Mouse (Mus musculus) MEL (cell line): ENCODE measurements at regions not wholly inside any gene's neighbourhood (a gene's known extent, or its start where the extent isn't known, plus 50 kb on each side); places are given as distances from the start of the nearest gene placed in this dataset.

Experiments used
- DNase-seq: peaks from one replicate; pipeline ENCODE4 v3.0.0; 2011; ENCODE audit warnings: low read depth, low spot score
- H3K27ac ChIP-seq: 2 replicates; pipeline ENCODE4 v1.5.1; 2012; ENCODE audit warnings: low read depth, mild to moderate bottlenecking, control low read depth, low read length, moderate library complexity; ENCODE audit not compliant: control insufficient read depth
- H3K27me3 ChIP-seq, 2 experiments: fragments of 150-350 bp in 1 of 2; sonication (generic) in 1 of 2; 2 replicates each; pipeline ENCODE4 v1.6.1; 2012; ENCODE audit warnings: low read length in 2 of 2, mild to moderate bottlenecking in 2 of 2, improper control_type of control experiment in 1 of 2, moderate library complexity in 1 of 2; ENCODE audit not compliant: insufficient read depth in 2 of 2, control insufficient read depth in 1 of 2
- H3K36me3 ChIP-seq, 2 experiments: 2 replicates each; pipeline ENCODE4 v1.6.1; 2012 to 2014; ENCODE audit warnings: low read length in 2 of 2, improper control_type of control experiment in 1 of 2, inconsistent platforms in 1 of 2, mild to moderate bottlenecking in 1 of 2; ENCODE audit not compliant: insufficient read depth in 2 of 2, control insufficient read depth in 1 of 2
- H3K4me1 ChIP-seq, 2 experiments: fragments of 150-350 bp in 1 of 2; sonication (generic) in 1 of 2; 2 replicates each; pipeline ENCODE4 v1.6.1; 2012; ENCODE audit warnings: low read length in 2 of 2, improper control_type of control experiment in 1 of 2, mild to moderate bottlenecking in 1 of 2; ENCODE audit not compliant: insufficient read depth in 2 of 2, control insufficient read depth in 1 of 2
- H3K4me3 ChIP-seq, 2 experiments: fragments of 150-350 bp in 1 of 2; sonication (generic) in 1 of 2; 2 replicates each; pipeline ENCODE4 v1.5.1; 2012; ENCODE audit warnings: low read depth in 2 of 2, low read length in 2 of 2, mild to moderate bottlenecking in 2 of 2, moderate library complexity in 2 of 2, control low read depth in 1 of 2, improper control_type of control experiment in 1 of 2; ENCODE audit not compliant: control insufficient read depth in 1 of 2, insufficient read depth in 1 of 2
- H3K79me2 ChIP-seq: 2 replicates; pipeline ENCODE4 v1.6.1; 2012; ENCODE audit warnings: mild to moderate bottlenecking, low read length, moderate library complexity; ENCODE audit not compliant: control insufficient read depth, poor library complexity, insufficient read depth
- H3K9ac ChIP-seq: 2 replicates; pipeline ENCODE4 v1.6.1; 2012; ENCODE audit warnings: low read depth, mild to moderate bottlenecking, control low read depth, low read length, moderate library complexity; ENCODE audit not compliant: control insufficient read depth, poor library complexity, severe bottlenecking
- H3K9me3 ChIP-seq: fragments of 150-350 bp; sonication (generic); replicated peaks from 2 replicates; pipeline ENCODE4 v1.6.1; 2012; ENCODE audit warnings: mild to moderate bottlenecking, low read length, improper control_type of control experiment, moderate library complexity; ENCODE audit not compliant: insufficient read depth
- CTCF ChIP-seq, 3 experiments: IDR thresholded peaks in 2 of 3; conservative IDR thresholded peaks in 1 of 3; 2 replicates each; pipeline ENCODE4 v1.5.1; 2011 to 2012; ENCODE audit warnings: low read length in 3 of 3, low read depth in 2 of 3, mild to moderate bottlenecking in 2 of 3, improper control_type of control experiment in 1 of 3, inconsistent platforms in 1 of 3, mixed read lengths in 1 of 3, moderate library complexity in 1 of 3; ENCODE audit not compliant: control insufficient read depth in 1 of 3, insufficient read depth in 1 of 3, poor library complexity in 1 of 3, severe bottlenecking in 1 of 3
- E2F4 ChIP-seq: IDR thresholded peaks from 2 replicates; pipeline ENCODE4 v1.6.1; 2011; ENCODE audit warnings: low read depth, low read length, improper control_type of control experiment, borderline replicate concordance
- GABPA ChIP-seq: IDR thresholded peaks from 2 replicates; pipeline ENCODE4 v1.6.1; 2012; ENCODE audit warnings: low read depth, mild to moderate bottlenecking, inconsistent platforms, low read length, improper control_type of control experiment, moderate library complexity
- GATA1 ChIP-seq: IDR thresholded peaks from 2 replicates; pipeline ENCODE4 v1.6.1; 2011; ENCODE audit warnings: low read depth, low read length, improper control_type of control experiment
- MAFK ChIP-seq: IDR thresholded peaks from 2 replicates; pipeline ENCODE4 v1.6.1; 2011; ENCODE audit warnings: low read depth, mild to moderate bottlenecking, low read length, improper control_type of control experiment, borderline replicate concordance
- MXI1 ChIP-seq: IDR thresholded peaks from 2 replicates; pipeline ENCODE4 v1.6.1; 2011; ENCODE audit warnings: mild to moderate bottlenecking, low read depth, low read length, improper control_type of control experiment
- MYC ChIP-seq: IDR thresholded peaks from 2 replicates; pipeline ENCODE4 v1.6.1; 2011; ENCODE audit warnings: low read depth, mild to moderate bottlenecking, low read length, improper control_type of control experiment, moderate library complexity
- NELFE ChIP-seq: IDR thresholded peaks from 2 replicates; pipeline ENCODE4 v1.6.1; 2011; ENCODE audit warnings: low read depth, low read length, improper control_type of control experiment
- NRF1 ChIP-seq: IDR thresholded peaks from 2 replicates; pipeline ENCODE4 v1.6.1; 2014; ENCODE audit warnings: low read depth, mild to moderate bottlenecking, inconsistent platforms, low read length, improper control_type of control experiment, moderate library complexity; ENCODE audit not compliant: poor library complexity, insufficient read depth, severe bottlenecking
- POLR2A ChIP-seq, 2 experiments: IDR thresholded peaks; 2 replicates each; pipeline ENCODE4 v1.6.1; 2011 to 2012; ENCODE audit warnings: low read length in 2 of 2, mild to moderate bottlenecking in 2 of 2, control low read depth in 1 of 2, improper control_type of control experiment in 1 of 2, low read depth in 1 of 2, moderate library complexity in 1 of 2; ENCODE audit not compliant: control insufficient read depth in 1 of 2, insufficient read depth in 1 of 2, poor library complexity in 1 of 2
- POLR2AphosphoS2 ChIP-seq: IDR thresholded peaks from 2 replicates; pipeline ENCODE4 v1.6.1; 2011; ENCODE audit warnings: low read length, improper control_type of control experiment
- POLR2AphosphoS5 ChIP-seq: IDR thresholded peaks from 2 replicates; pipeline ENCODE4 v1.6.1; 2012; ENCODE audit warnings: low read depth, borderline replicate concordance, mild to moderate bottlenecking, inconsistent platforms, low read length, moderate library complexity, mixed read lengths
- RAD21 ChIP-seq: IDR thresholded peaks from 2 replicates; pipeline ENCODE4 v1.6.1; 2011; ENCODE audit warnings: mild to moderate bottlenecking, low read depth, low read length, improper control_type of control experiment
- SIN3A ChIP-seq: IDR thresholded peaks from 2 replicates; pipeline ENCODE4 v1.6.1; 2012; ENCODE audit warnings: low read length, improper control_type of control experiment, inconsistent platforms
- TBP ChIP-seq: IDR thresholded peaks from 2 replicates; pipeline ENCODE4 v1.8.0; 2011; ENCODE audit warnings: low read depth, low read length, improper control_type of control experiment
- USF1 ChIP-seq: IDR thresholded peaks from 2 replicates; pipeline ENCODE4 v1.6.1; 2014; ENCODE audit warnings: low read depth, mild to moderate bottlenecking, inconsistent platforms, low read length, improper control_type of control experiment, moderate library complexity
- ZNF384 ChIP-seq: IDR thresholded peaks from 2 replicates; pipeline ENCODE4 v1.6.1; 2012; ENCODE audit warnings: low read depth, mild to moderate bottlenecking, inconsistent platforms, low read length, improper control_type of control experiment

DNA sequence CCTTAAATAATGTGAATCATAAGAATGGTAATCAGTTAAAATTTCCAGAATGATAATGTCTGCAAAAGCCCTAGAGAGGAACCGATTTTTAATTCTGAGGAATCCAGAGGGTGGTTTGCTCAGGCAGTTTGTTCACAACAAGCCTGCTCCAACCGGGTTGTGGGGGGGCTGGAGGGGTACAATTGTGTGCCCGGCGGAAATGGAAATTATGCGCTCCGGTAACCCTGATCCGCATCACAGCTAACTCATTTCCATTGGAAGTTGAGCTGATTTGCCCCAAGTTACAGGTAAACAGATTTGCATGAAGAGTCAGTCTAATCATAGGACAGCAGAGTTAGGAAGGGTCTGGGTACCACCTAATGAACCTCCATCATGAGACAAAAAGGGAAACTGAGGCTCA is 369.9 kb upstream of the Jarid2 start:
- no peak for DNase-seq
- no peaks in the 10 kb centered on the region for H3K36me3 ChIP-seq
- no peaks in the 10 kb centered on the region for H3K79me2 ChIP-seq
- no peaks in the 10 kb centered on the region for H3K4me1 ChIP-seq
- no peak for TF ChIP-seq GABPA
- TF ChIP-seq GATA1 = no peak
- TF ChIP-seq CTCF (IDR thresholded peaks at IDR 0.05 in 2 of 3, conservative IDR thresholded peaks at IDR 0.05 in 1 of 3; ENCODE audit: control insufficient read depth in 1 of 3, insufficient read depth in 1 of 3, low read depth in 2 of 3, low read length in 3 of 3, poor library complexity in 1 of 3, severe bottlenecking in 1 of 3) = no peak
- TF ChIP-seq NRF1 = no peak
- no peak for TF ChIP-seq POLR2AphosphoS2
- no peak for TF ChIP-seq POLR2AphosphoS5
- TF ChIP-seq MXI1 = no peak
- TF ChIP-seq MYC = no peak
- TF ChIP-seq NELFE = no peak
- no peak for TF ChIP-seq TBP
- H3K27me3 ChIP-seq = no peaks in the 10 kb centered on the region; a peak in 1 of 4 replicates
- no peak overlapping the region for H3K4me3 ChIP-seq
- no peak overlapping the region for H3K27ac ChIP-seq
- no peaks in the 10 kb centered on the region for H3K9me3 ChIP-seq
- no peak overlapping the region for H3K9ac ChIP-seq

DNA sequence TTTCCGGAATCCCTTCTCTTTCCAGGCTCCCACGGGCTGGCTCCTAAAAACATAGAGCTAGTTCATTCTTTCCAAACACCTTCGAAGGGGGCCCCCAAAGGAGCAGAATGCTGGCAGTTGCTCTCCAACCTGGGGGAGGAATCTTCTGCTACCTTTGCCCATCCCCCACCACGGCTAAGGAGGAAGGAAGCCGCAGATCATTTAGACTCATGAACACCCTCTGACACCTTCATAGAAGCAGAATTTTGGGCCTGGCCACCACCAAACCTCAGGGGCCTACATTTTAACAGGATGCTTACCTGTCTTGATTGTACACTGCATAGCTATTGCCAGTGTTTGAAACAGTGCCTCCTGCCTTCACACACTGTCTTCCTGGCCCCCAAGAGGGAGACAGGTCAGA is 369.3 kb upstream of the Jarid2 start:
- H3K4me1 ChIP-seq = no peaks in the 10 kb centered on the region
- no peaks in the 10 kb centered on the region for H3K9me3 ChIP-seq
- no peak for DNase-seq
- no peak for TF ChIP-seq NELFE
- H3K4me3 ChIP-seq = no peak overlapping the region
- no peaks in the 10 kb centered on the region; a peak in 1 of 4 replicates for H3K27me3 ChIP-seq
- no peaks in the 10 kb centered on the region for H3K79me2 ChIP-seq
- H3K27ac ChIP-seq = no peak overlapping the region
- no peak overlapping the region for H3K9ac ChIP-seq
- no peaks in the 10 kb centered on the region for H3K36me3 ChIP-seq

DNA sequence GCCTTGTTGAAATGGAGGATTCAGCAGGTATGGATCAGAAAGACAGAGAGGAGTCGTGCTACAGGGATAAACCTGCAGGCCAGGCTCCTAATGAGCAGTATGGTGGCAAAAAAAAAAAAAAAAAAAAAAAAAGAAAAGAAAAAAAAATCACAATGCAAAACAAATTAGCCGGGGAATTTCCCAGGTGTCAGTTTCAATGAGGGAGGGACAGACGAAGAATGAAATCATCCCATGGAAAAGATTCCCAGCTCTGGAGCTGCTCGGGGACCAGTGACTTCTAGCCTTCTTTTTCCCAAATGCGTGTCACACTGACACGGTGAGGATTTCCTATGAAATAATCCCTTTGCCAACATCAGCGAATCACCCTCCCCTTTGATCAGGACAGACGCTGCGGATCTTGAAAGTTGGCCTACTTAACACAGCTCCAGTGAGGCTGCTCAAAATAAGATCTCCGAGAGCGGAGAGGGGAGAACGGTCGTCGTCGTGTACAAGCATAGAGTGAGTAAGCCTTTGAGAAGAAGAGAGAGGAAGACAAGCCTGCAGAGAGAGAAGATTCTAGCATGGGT is 368.5 kb upstream of the Jarid2 start:
- Histone ChIP-seq H3K4me3 (no peak overlapping the region), H3K9ac (no peak overlapping the region), H3K4me1 (no peaks in the 10 kb centered on the region)
- no peak for DNase-seq
- TF ChIP-seq RAD21 (no peak), E2F4 (no peak), POLR2A (IDR thresholded peaks at IDR 0.05; ENCODE audit: control insufficient read depth in 1 of 2, insufficient read depth in 1 of 2, low read depth in 1 of 2, low read length in 2 of 2, poor library complexity in 1 of 2) (no peak), TBP (no peak), NELFE (no peak), SIN3A (no peak), MAFK (no peak), NRF1 (no peak), USF1 (no peak), ZNF384 (no peak)
- TF ChIP-seq, all 39 proteins: peak for 0
- H3K9me3 ChIP-seq = no peaks in the 10 kb centered on the region
- H3K36me3 ChIP-seq = no peaks in the 10 kb centered on the region
- H3K27ac ChIP-seq = no peak overlapping the region
- no peaks in the 10 kb centered on the region for H3K79me2 ChIP-seq
- no peaks in the 10 kb centered on the region; a peak in 1 of 4 replicates for H3K27me3 ChIP-seq
